Mouse (Mus musculus) lung, postnatal 0 days (tissue): ENCODE results near the gene Kcnq1.

Experiments
- CTCF ChIP-seq: IDR thresholded peaks from 2 replicates; pipeline ENCODE4 v1.5.1; 2016; ENCODE audit warnings: antibody characterized with exemption, mild to moderate bottlenecking
- EP300 ChIP-seq: IDR thresholded peaks from 2 replicates; pipeline ENCODE4 v1.6.1; 2016; ENCODE audit warnings: antibody characterized with exemption, mild to moderate bottlenecking, control low read depth

- TF ChIP-seq CTCF (no peak), EP300 (no peak)
Observed at GRCm38 (mm10) chr7:143069751-143070400, 36.3 kb upstream of the Kcnq1 start.
